In genomic region chr3:146567884-146568530, GRCm38 (mm10) we compare ENCODE assay signal across 10 mouse cellular contexts. TPM values are rescaled to one million over a fixed set of nuclear protein-coding genes. Genes with fewer than 3 reads are reported as not detected.
DNase-seq lines count a peak whose midpoint lies in the region; ATAC-seq and TF ChIP-seq lines count a peak whose summit lies in the region.
"Had no signal": no experiment of that assay in that cellular context is flagged by ENCODE, and none has a peak within 500 bp of the region (broad histone marks: within the 10 kb centered on the region; RNA-seq: fewer than 3 reads in every experiment).

No protein-coding gene starts in this region.

- no peaks in the 10 kb centered on the region for H3K9me3 ChIP-seq in intestine, embryonic 15.5 days
- no peaks in the 10 kb centered on the region for H3K9me3 ChIP-seq in hindbrain, embryonic 13.5 days
- H3K9me3 ChIP-seq: forebrain, embryonic 13.5 days had no signal

- no peak for DNase-seq in frontal cortex, postnatal 10 days (ENCODE audit: low spot score in 2 of 2)
- peak; percentile 50 to 66 for DNase-seq in right cerebral cortex, adult 2 months (ENCODE audit: low spot score in 2 of 2)
- DNase-seq in right cerebral cortex, postnatal 14 days: no peak
- no peak for DNase-seq in cerebellum, postnatal 14 days

- 0 out of 2 replicates have a peak, but pooled peaks have one; percentile 14 for TF ChIP-seq POLR2A in small intestine, adult 2 months (IDR thresholded peaks at IDR 0.05; ENCODE audit: low read depth, low read length)

- no peaks in the 10 kb centered on the region for H3K27me3 ChIP-seq in intestine, embryonic 15.5 days (replicated peaks)
- no peaks in the 10 kb centered on the region for H3K27me3 ChIP-seq in small intestine, adult 2 months (ENCODE audit: control insufficient read depth, insufficient read depth, low read length)
- no peaks in the 10 kb centered on the region for H3K27me3 ChIP-seq in hindbrain, embryonic 13.5 days
- H3K27me3 ChIP-seq: forebrain, embryonic 13.5 days had no signal

- H3K4me2 ChIP-seq in intestine, embryonic 15.5 days (replicated peaks): no peak overlapping the region
- H3K4me2 ChIP-seq in hindbrain, embryonic 13.5 days: no peak overlapping the region
- H3K4me2 ChIP-seq: forebrain, embryonic 13.5 days had no signal

- H3K9ac ChIP-seq in intestine, embryonic 15.5 days: no peak overlapping the region
- no peak overlapping the region for H3K9ac ChIP-seq in hindbrain, embryonic 13.5 days
- H3K9ac ChIP-seq: forebrain, embryonic 13.5 days had no signal

- no peaks in the 10 kb centered on the region for H3K36me3 ChIP-seq in intestine, embryonic 15.5 days
- no peaks in the 10 kb centered on the region for H3K36me3 ChIP-seq in small intestine, adult 2 months (ENCODE audit: control insufficient read depth, insufficient read depth, low read length)
- no peaks in the 10 kb centered on the region for H3K36me3 ChIP-seq in hindbrain, embryonic 13.5 days

- H3K27ac ChIP-seq in intestine, embryonic 15.5 days: no peak overlapping the region
- H3K27ac ChIP-seq in small intestine, adult 2 months (ENCODE audit: insufficient read depth, low read depth, low read length): peak overlapping the region; percentile 59
- no peak overlapping the region for H3K27ac ChIP-seq in hindbrain, embryonic 13.5 days
- H3K27ac ChIP-seq: forebrain, embryonic 13.5 days had no signal

- no peak overlapping the region for H3K4me3 ChIP-seq in intestine, embryonic 15.5 days (replicated peaks)
- H3K4me3 ChIP-seq in small intestine, adult 2 months (ENCODE audit: low read depth, low read length): no peak overlapping the region
- no peak overlapping the region for H3K4me3 ChIP-seq in hindbrain, embryonic 13.5 days
- H3K4me3 ChIP-seq: forebrain, embryonic 13.5 days had no signal

- H3K4me1 ChIP-seq in intestine, embryonic 15.5 days (replicated peaks): no peaks in the 10 kb centered on the region
- H3K4me1 ChIP-seq in small intestine, adult 2 months (ENCODE audit: control insufficient read depth, insufficient read depth, insufficient read length, low read length): peaks cover 12% of the 10 kb centered on the region
- peaks cover 3% of the 10 kb centered on the region; the same call in 1 of the 2 replicates for H3K4me1 ChIP-seq in hindbrain, embryonic 13.5 days (replicated peaks)

- 64% methylated on average over 9 of the region's 9 CpGs for WGBS in intestine, embryonic 15.5 days
- WGBS in small intestine, adult 2 months: 15% methylated on average over 9 of the region's 9 CpGs
- 83% methylated on average over 9 of the region's 9 CpGs for WGBS in hindbrain, embryonic 13.5 days

- TF ChIP-seq CTCF in small intestine, adult 2 months (IDR thresholded peaks at IDR 0.05; ENCODE audit: extremely low read depth, insufficient read length, insufficient replicate concordance, low read depth, low read length): no peak

- peak; percentile 84 for ATAC-seq in frontal cortex, adult (ENCODE audit: low TSS enrichment)
- ATAC-seq in intestine, embryonic 15.5 days: peak; percentile 77
- ATAC-seq in hindbrain, embryonic 13.5 days (ENCODE audit: low FRiP score): no peak
- ATAC-seq: forebrain, embryonic 13.5 days; hindbrain, embryonic 16.5 days had no signal

RNA-seq across cellular contexts. Expression of gene Uox, which starts 2.2 kb away (rescaled TPM):
- polyA plus RNA-seq in intestine, embryonic 15.5 days (2015; fragmentation: Nextera tagmentation; extraction: Ambion mirVana): 0.70 and 3.1 TPM in 2 replicates
- polyA plus RNA-seq in small intestine, adult 2 months (2012; rRNA removed): 0.11 TPM in 1 of 2 replicates, not detected in the other
- not detected in 2 replicates for polyA plus RNA-seq in hindbrain, embryonic 13.5 days (2015; fragmentation: Nextera tagmentation; extraction: Ambion mirVana)
- polyA plus RNA-seq: forebrain, embryonic 13.5 days; hindbrain, embryonic 16.5 days had no signal

RNA-seq across cellular contexts. Expression of gene Rpf1, which starts 46.8 kb away (rescaled TPM):
- 48.8 and 56.3 TPM in 2 replicates for polyA plus RNA-seq in intestine, embryonic 15.5 days (2015; fragmentation: Nextera tagmentation; extraction: Ambion mirVana)
- polyA plus RNA-seq in small intestine, adult 2 months (2012; rRNA removed): 1.6 and 2.4 TPM in 2 replicates
- polyA plus RNA-seq in hindbrain, embryonic 13.5 days (2015; fragmentation: Nextera tagmentation; extraction: Ambion mirVana): 48.9 and 49.6 TPM in 2 replicates

RNA-seq across cellular contexts. Expression of gene Dnase2b, which starts 47.4 kb away (rescaled TPM):
- 0.08 TPM in 1 of 2 replicates, not detected in the other for polyA plus RNA-seq in intestine, embryonic 15.5 days (2015; fragmentation: Nextera tagmentation; extraction: Ambion mirVana)
- polyA plus RNA-seq in small intestine, adult 2 months (2012; rRNA removed): not detected in 2 replicates
- polyA plus RNA-seq in hindbrain, embryonic 13.5 days (2015; fragmentation: Nextera tagmentation; extraction: Ambion mirVana): not detected in 2 replicates
- polyA plus RNA-seq: forebrain, embryonic 13.5 days; hindbrain, embryonic 16.5 days had no signal

Comparison
In these comparisons a context has a peak if more than half of its experiments do, and no peak if none do; other contexts are left out.
1. DNase-seq: peak in right cerebral cortex, adult 2 months (2 of 2); none in frontal cortex, postnatal 10 days (0 of 2), right cerebral cortex, postnatal 14 days (single experiment) and cerebellum, postnatal 14 days (0 of 2).
2. RNA of gene Rpf1, which starts 46.8 kb away (polyA plus RNA-seq): 48.8 to 56.3 TPM in intestine, embryonic 15.5 days and 48.9 to 49.6 TPM in hindbrain, embryonic 13.5 days; 1.6 to 2.4 TPM in small intestine, adult 2 months; every median in the first group is over 10 times any median in the second.